Mouse (Mus musculus) heart, adult 8-10 months (tissue): Measurements from ENCODE around the gene Dedd. TPM values are rescaled to one million over a fixed set of nuclear protein-coding genes. Genes with fewer than 3 reads are reported as not detected.
"Not testable (repeated sequence)": the region's sequence is repeated elsewhere in the genome, so short reads cannot be mapped to it uniquely, and the experiment has no call there.

ENCODE experiments used
- DNase-seq: peaks from one replicate; pipeline ENCODE4 v3.0.0; 2022; ENCODE audit warnings: low spot score
- total RNA-seq, 4 experiments: library from RNA; stranded (reverse); gene quantifications; 2 replicates each; pipeline ENCODE4 v1.2.4; 2022

Gene Dedd
- total RNA-seq, 4 experiments from 2014 or later = 21.2 to 26.1 (median 21.9) TPM

DNA sequence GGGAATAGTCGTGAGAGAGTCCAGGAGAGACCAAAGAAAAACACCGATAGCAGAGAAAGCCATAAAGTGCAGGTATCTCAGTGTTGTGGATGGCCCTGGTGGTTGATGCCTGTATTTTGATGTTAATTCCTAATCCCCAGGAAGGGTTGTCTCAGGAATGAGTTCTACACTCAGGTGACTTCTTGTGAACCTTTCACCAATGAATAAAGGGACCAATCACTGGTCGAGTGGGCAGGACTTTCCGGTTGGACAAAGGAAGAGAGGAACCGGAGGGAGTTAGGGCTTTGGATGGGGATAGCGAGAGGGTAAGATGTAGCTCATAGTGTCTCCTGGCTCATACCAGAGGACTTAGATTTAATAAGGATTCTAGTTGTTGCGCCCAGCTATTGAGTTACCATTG is 9.2 kb upstream of the Dedd start:
- DNase-seq = no peak

DNA sequence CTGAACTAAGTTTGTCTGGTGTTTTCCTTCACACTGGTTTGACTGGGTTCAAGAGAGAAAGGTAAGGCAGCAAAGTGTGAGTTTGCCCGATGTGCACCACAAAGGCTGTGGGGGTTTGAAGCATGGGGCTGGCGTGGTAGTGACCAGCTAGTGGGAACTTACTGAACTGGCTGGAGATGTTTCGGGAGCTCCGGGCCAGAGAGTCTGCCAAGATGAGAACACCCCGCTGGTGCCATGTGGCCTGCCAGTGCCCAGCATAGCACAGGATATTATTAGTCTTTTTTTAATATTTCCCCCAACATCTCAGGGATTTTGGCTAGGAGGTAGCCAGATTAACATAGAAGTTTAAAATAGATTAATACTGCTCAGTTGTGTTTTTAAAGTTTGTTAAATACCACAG is 8.8 kb upstream of the Dedd start:
- DNase-seq = no peak

DNA sequence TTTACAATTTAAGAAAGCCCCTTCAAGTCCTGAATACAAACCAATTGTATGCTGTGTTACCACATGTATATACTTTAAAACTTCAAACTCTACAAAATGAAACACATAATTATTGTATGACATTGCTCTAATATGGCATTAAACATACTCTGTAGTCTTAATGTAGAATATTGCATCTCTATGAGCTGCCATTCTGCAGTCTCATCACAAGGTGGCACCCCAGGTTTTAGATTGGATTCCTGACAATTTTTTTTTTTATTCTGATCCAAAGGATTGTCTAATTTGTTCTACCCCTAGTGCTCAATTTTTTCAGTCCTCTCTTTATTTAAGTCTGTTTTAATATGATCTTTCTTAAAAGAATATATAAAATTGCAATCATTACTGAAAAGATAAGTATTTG is 7.5 kb upstream of the Dedd start:
- no peak for DNase-seq

DNA sequence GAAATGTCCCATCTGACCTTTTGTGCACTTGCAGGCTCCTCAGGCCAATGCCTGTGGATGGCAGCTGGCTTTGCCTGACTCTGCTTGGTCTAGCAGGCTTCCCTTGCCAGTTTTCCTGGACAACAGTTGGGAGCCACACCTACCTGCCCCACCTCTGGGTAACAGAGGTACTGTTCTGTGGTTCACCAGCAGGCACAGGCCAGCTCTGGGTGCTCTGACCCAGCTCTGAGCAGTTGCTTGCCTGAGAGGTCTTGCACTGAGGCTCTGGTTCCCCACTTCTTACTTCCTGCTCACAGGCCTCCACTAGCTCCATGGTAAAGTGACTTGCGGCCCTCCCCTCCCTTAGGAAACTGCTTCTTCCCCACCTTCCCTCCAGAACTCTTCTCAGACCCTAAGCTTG is 6.9 kb upstream of the Dedd start:
- DNase-seq = no peak

- no peak for DNase-seq
Observed at GRCm38 (mm10) chr1:171325571-171325970, 3.4 kb upstream of the Dedd start.

DNA sequence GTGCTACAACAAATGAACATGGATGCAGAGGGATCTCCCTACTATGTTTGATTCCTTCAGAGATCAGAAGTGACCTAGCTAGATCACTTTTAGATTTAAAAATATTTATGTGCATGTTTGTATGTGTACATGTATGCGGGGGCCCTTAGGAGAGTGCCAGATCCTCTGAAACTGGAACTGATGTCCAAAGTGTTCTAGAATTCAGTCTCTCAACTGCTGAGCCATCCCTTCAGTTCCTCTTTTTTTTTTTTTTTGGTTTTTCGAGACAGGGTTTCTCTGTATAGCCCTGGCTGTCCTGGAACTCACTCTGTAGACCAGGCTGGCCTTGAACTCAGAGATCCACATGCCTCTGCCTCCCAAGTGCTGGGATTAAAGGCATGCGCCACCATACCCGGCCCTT is 2.4 kb upstream of the Dedd start:
- not testable (repeated sequence) for DNase-seq

GRCm38 (mm10) chr1:171328244-171328643 is 701 bp upstream of the Dedd start:
- no peak for DNase-seq

- DNase-seq = peak; percentile 24
Observed at GRCm38 (mm10) chr1:171329433-171330215, 679 bp downstream of the Dedd start.

- no peak for DNase-seq
Observed at GRCm38 (mm10) chr1:171330216-171330560, 1.2 kb downstream of the Dedd start.

DNA sequence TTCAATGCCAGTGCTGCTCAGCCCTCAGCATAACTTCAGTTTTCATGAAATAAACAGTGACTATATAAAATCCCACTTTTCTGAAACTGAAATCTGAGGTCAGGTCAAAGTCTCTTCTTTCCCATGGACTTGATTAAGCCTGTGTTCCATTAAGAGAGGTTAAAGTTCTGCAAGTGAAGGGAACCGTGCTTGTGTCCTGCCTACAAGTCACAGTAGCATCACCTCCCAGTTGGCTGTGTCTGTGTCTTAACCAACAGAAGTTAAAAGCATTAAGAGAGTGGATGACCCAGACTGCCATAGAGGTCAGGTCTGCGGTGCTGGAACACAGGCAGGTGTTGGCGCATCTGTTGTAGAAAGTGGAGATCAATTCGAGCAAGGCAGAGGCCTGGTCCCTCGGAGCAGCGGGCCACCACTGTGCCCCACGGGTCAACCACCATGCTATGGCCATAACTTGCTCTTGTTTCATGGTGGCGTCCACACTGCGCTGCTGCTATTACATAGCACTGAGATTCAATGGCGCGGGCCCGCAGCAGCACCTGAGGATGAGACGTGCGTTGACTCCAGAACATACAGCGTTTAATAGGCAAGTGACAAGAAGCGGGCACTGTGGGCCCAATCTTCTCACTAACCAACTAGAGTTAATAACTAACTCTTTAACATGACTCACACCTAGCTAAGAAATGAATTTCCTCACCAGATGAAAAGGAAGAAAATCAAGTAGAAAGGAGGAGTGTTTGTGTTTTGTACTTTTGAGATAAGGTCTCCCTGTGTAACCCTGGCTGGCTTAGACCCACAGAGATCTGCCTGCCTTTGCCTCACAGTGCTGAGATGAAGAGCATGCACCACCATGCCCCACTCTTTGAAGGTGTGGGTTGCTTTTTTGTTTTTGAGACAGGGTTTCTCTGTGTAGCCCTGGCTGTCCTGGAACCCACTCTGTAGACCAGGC is 13.6 kb downstream of the Dedd start:
- DNase-seq = no peak

GRCm38 (mm10) chr1:171343922-171344677 is 15.2 kb downstream of the Dedd start:
- no peak for DNase-seq

DNA sequence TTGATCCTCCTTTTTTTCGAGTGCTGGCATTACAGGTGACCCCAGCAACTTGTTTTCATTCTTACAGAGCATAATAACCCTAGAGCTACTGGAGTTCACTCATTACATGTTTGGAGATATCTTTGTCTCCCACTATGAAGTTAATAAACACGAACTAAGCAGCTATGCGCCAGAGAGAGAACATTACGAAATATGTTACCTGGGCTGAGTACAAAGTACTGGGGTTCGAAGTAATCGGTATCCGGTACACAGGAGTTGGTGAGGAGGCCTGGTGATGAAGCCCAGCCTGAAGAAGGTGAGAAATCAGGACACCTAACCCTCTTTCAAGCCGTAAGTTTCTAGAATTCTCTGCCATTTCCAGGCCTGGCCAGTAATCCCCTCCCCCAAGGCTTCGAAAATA is 15.8 kb downstream of the Dedd start:
- no peak for DNase-seq

DNA sequence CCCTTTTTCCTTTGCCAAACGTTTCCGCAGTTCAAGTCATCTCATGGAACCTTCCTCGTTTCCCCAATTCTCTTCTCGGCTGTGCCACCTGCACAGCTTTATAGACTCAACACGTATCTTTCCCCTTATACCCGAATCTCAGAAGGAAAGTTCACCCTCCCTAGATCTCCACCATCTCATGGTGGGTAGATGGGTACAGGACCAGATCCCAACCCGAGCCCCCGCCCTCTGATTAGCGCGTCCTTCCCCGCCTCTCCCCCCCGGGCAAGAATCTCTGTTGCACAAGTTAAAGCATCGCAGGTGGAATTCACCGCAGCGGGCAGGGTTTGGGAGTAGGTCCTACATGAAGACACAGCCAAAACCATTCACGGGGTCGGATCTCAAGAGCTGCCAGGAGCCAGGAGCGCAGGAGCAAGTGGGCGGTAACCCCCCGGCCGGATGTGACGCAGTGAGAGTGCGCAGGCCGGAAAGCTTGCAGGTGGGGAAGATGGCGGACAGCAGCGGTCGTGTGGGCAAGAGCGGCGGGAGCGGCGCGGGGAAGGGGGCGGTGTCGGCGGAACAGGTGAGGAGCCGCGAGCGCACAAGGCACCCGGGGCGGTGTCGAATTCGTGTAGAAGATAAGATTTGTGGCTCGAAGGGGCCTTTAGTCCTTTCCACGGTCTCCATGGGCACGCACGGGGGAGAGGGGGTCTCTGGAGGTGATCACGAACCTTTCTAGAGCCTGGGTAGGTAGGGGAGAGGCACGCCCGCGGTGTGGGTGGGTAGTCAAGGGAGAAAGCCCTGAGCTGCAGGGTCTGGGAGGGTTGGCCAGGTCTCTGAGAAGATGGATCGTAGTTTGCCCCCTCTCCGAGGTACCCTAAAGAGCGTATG is 16.5 kb downstream of the Dedd start, which contains the start of the genes Nit1 and Pfdn2:
Nit1 (minus strand) TSS at position 422 of the 870 bp plus-strand sequence.
Pfdn2 (plus strand) TSS at position 446 of the 870 bp plus-strand sequence.
- DNase-seq = peak; percentile 91

DNA sequence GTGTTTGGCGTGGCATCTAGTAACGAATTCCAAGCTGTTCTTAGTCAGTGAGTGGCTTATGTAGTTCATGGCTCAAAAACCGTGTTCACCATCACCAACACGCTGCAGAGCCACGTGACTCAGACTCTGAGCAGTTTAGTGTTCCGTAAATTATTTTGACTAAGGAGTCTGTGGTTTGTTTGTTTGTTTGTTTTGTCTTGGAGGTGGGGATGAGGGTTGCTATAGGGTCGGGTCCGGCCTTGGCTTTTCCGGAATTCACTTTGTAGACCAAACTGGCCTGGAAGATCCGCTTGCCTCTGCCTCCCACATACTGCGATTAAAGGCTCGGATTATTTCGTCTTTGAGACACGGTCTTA is 17.1 kb downstream of the Dedd start:
- DNase-seq = no peak

- no peak for DNase-seq
Observed at GRCm38 (mm10) chr1:171348665-171349064, 19.7 kb downstream of the Dedd start.

- no peak for DNase-seq
Observed at GRCm38 (mm10) chr1:171349210-171349609, 20.3 kb downstream of the Dedd start.

GRCm38 (mm10) chr1:171355812-171356340 is 26.9 kb downstream of the Dedd start:
- DNase-seq = no peak

GRCm38 (mm10) chr1:171356814-171357213 is 27.9 kb downstream of the Dedd start:
- no peak for DNase-seq

DNA sequence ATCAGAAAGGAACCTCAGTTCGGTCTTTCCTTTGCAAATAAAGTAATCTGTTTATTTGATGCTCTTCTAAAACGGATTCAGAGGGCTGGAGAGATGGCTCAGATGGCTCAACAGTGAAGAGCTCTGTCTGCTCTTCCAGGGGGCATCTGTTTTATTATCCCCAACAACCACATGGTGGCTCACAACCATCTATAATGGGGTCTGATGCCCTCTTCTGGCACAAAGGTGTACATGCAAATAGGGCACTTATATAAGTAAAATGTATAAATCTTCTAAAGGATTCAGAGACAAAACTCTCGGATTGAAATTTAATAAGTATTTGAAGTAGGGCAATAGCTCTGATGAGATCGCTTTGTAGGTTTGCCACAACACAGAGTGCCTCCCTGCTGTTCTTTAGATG is 29.5 kb downstream of the Dedd start:
- no peak for DNase-seq

DNA sequence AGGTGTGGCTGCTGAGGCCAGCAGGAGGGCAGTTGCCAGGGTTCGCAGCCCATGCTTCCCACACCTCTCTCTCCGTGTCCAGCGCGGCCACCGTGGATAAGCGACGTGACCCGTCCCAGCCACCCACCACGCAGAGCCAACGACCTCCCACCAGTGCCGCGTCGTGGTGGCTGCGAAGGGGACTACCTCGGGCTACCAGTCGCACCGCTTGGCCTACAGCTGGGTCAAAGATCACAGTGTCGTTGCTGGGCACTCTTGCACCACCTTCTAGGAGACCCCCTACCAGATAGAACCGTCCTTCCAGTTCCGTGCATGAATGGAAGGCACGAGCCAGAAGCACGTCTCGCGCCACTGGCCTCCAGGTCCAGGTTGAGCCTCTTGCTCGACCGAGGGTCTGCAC is 31.3 kb downstream of the Dedd start:
- no peak for DNase-seq

DNA sequence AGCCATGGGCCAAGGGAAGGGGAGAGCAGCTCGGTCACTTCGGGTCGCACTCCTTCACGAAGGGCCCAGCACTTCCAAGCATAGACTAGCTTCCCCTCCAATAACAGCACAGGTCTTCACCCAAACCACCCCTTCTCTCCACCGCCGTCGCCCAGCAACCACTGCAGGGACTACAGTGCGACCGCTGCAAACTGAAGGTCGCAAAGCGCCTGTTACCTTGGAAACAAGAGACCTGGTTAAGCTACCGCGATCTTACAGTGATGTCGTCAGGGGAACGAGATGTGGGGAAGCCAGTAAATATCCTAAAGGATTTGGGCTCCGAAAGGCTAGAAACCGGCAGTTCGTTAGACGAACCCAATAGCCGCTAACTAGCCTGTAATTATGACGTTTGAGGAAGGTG is 31.7 kb downstream of the Dedd start, which contains the start of gene Klhdc9:
Klhdc9 (minus strand) TSS at position 143 of the 400 bp plus-strand sequence.
- peak; percentile 58 for DNase-seq
